Mouse (Mus musculus) neural tube, embryonic 11.5 days (tissue): ENCODE measurements around the gene Xlr5b. TPM values are rescaled to one million over a fixed set of nuclear protein-coding genes. Genes with fewer than 3 reads are reported as not detected.

Source experiments
- polyA plus RNA-seq: library from polyadenylated mRNA; unstranded; fragments of >200 nt; fragmentation: Nextera tagmentation; extraction: Ambion mirVana; gene quantifications from 2 replicates; pipeline ENCODE4 v1.2.1, GENCODE M21; 2014

The Xlr5b gene
- polyA plus RNA-seq, 1 experiment from 2014 or later, result not detected

Other genes starting within 250 kb of the Xlr5b start
- gene Cetn2, start 230.4 kb upstream of the Xlr5b start, polyA plus RNA-seq, result 92.2 and 99.3 TPM in 2 replicates
- gene Nsdhl, start 230.2 kb upstream of the Xlr5b start, polyA plus RNA-seq, result 43.5 and 51.3 TPM in 2 replicates
- gene Zfp185, start 161.5 kb upstream of the Xlr5b start, polyA plus RNA-seq, result 4.2 and 5.3 TPM in 2 replicates
- 0.20 TPM in 1 of 2 replicates, not detected in the other for gene Pnma5, start 111.7 kb upstream of the Xlr5b start, polyA plus RNA-seq
- gene Pnma3, start 84.0 kb upstream of the Xlr5b start, polyA plus RNA-seq, result 0.25 and 0.68 TPM in 2 replicates
- gene Xlr4a, start 66.3 kb upstream of the Xlr5b start, polyA plus RNA-seq, result 0.20 and 0.73 TPM in 2 replicates
- gene Xlr3a, start 51.7 kb upstream of the Xlr5b start, polyA plus RNA-seq, result 3.3 and 4.1 TPM in 2 replicates
- gene Gm14685, start 31.7 kb upstream of the Xlr5b start, polyA plus RNA-seq, result not detected in 2 replicates
- gene DXBay18, start 654 bp downstream of the Xlr5b start, polyA plus RNA-seq, result not detected in 2 replicates
- not detected in 2 replicates for gene Spin2d, start 28.2 kb downstream of the Xlr5b start, polyA plus RNA-seq
- 16.6 and 18.2 TPM in 2 replicates for gene Xlr3b, start 43.4 kb downstream of the Xlr5b start, polyA plus RNA-seq
- gene Xlr4b, start 65.5 kb downstream of the Xlr5b start, polyA plus RNA-seq, result 0.38 and 0.64 TPM in 2 replicates
- gene F8a, start 79.5 kb downstream of the Xlr5b start, polyA plus RNA-seq, result 16.9 and 19.0 TPM in 2 replicates
- gene Xlr4c, start 94.3 kb downstream of the Xlr5b start, polyA plus RNA-seq, result 0.19 and 0.93 TPM in 2 replicates
- 0.17 and 0.37 TPM in 2 replicates for gene Xlr3c, start 116.6 kb downstream of the Xlr5b start, polyA plus RNA-seq
- gene Xlr5a, start 144.2 kb downstream of the Xlr5b start, polyA plus RNA-seq, result not detected in 2 replicates
- gene Xlr5c, start 144.2 kb downstream of the Xlr5b start, polyA plus RNA-seq, result not detected in 2 replicates
- not detected in 2 replicates for gene Gm45015, start 188.0 kb downstream of the Xlr5b start, polyA plus RNA-seq
- gene Zfp275, start 193.8 kb downstream of the Xlr5b start, polyA plus RNA-seq, result 18.1 and 21.3 TPM in 2 replicates
- not detected in 2 replicates for gene Gm18336, start 249.9 kb downstream of the Xlr5b start, polyA plus RNA-seq